Comparison of ENCODE assay signal across 8 mouse cellular contexts in genomic region chr8:104629306-104630110, GRCm38 (mm10). TPM values are rescaled to one million over a fixed set of nuclear protein-coding genes. Genes with fewer than 3 reads are reported as not detected.
DNase-seq lines count a peak whose midpoint lies in the region; ATAC-seq lines count a peak whose summit lies in the region.

No protein-coding gene starts in this region.

- H3K4me3 ChIP-seq in heart, embryonic 11.5 days (ENCODE audit: low read depth, low read length), result peak overlapping the region; percentile 77

- H3K4me2 ChIP-seq in heart, embryonic 11.5 days, result peak overlapping the region; percentile 76

- no peak for ATAC-seq in heart, embryonic 11.5 days (replicated peaks; ENCODE audit: insufficient number of reproducible peaks, low FRiP score, low TSS enrichment)

- 51% methylated on average over 22 of the region's 22 CpGs for WGBS in heart, embryonic 11.5 days (ENCODE audit: insufficient replicate concordance)

- peak overlapping the region; percentile 92 for H3K27ac ChIP-seq in heart, embryonic 11.5 days (ENCODE audit: low read depth, low read length)

- intact Hi-C loops in left cerebral cortex, postnatal 25 days (cut with DNase I), result no loop called here

- H3K9ac ChIP-seq in heart, embryonic 11.5 days (ENCODE audit: low read depth, low read length), result peak overlapping the region; percentile 93

- peak; percentile 52 to 80 for DNase-seq in adrenal gland, adult (ENCODE audit: inconsistent age in 2 of 2, low spot score in 1 of 2)
- no peak for DNase-seq in adrenal gland, postnatal 4 days (ENCODE audit: low spot score in 2 of 2)
- DNase-seq in MEL-GATA-1-ER (ENCODE audit: extremely low read depth, low read depth), result peak; percentile 70
- DNase-seq in kidney, postnatal 36 days, result peak; percentile 78
- DNase-seq in B cell, adult 2 months, result no peak
- no peak for DNase-seq in layer of hippocampus, postnatal 25 days (ENCODE audit: extremely low spot score in 1 of 2, low spot score in 1 of 2)
- DNase-seq in left cerebral cortex, postnatal 25 days (ENCODE audit: low spot score in 2 of 2), result no peak

- no peaks in the 10 kb centered on the region for H3K9me3 ChIP-seq in heart, embryonic 11.5 days (replicated peaks; ENCODE audit: control insufficient read depth, low read length)

- H3K4me1 ChIP-seq in heart, embryonic 11.5 days (ENCODE audit: control insufficient read depth, insufficient read depth, low read length), result peaks cover 39% of the 10 kb centered on the region

- no peaks in the 10 kb centered on the region for H3K27me3 ChIP-seq in heart, embryonic 11.5 days (ENCODE audit: control insufficient read depth, insufficient read depth, low read length)

- H3K36me3 ChIP-seq in heart, embryonic 11.5 days (ENCODE audit: control insufficient read depth, insufficient read depth, low read length), result peaks cover 5% of the 10 kb centered on the region; the same call in 1 of the 2 replicates

RNA-seq across cellular contexts. Expression of gene Rrad, which starts 1.6 kb away (rescaled TPM):
- total RNA-seq in adrenal gland, postnatal 4 days (2021), result 1 to 10 TPM; 6.0 to 6.7 TPM
- polyA plus RNA-seq in heart, embryonic 11.5 days (2014; fragmentation: Nextera tagmentation; extraction: Ambion mirVana), result 300 and 328 TPM in 2 replicates
- total RNA-seq in layer of hippocampus, postnatal 25 days (2021), result 1 to 10 TPM; 1.4 to 1.5 TPM
- total RNA-seq in left cerebral cortex, postnatal 25 days (2021), result 1 to 10 TPM; 3.4 to 3.9 TPM

RNA-seq across cellular contexts. Expression of gene Cdh16, which starts 5.3 kb away (rescaled TPM):
- total RNA-seq in adrenal gland, postnatal 4 days (2021), result 10 to 100 TPM in 1 of 2 experiments, 1 to 10 TPM in 1; 2.1 to 83.8 TPM
- 14.5 and 16.4 TPM in 2 replicates for polyA plus RNA-seq in heart, embryonic 11.5 days (2014; fragmentation: Nextera tagmentation; extraction: Ambion mirVana)
- not detected for total RNA-seq in layer of hippocampus, postnatal 25 days (2021)
- not detected for total RNA-seq in left cerebral cortex, postnatal 25 days (2021)

RNA-seq across cellular contexts. Expression of gene Ciao2b, which starts 12.3 kb away (rescaled TPM):
- total RNA-seq in adrenal gland, postnatal 4 days (2021), result 10 to 100 TPM; 32.4 to 36.2 TPM
- polyA plus RNA-seq in heart, embryonic 11.5 days (2014; fragmentation: Nextera tagmentation; extraction: Ambion mirVana), result 189 and 199 TPM in 2 replicates
- total RNA-seq in layer of hippocampus, postnatal 25 days (2021), result 10 to 100 TPM; 24.9 to 35.8 TPM
- total RNA-seq in left cerebral cortex, postnatal 25 days (2021), result 10 to 100 TPM; 33.1 to 33.5 TPM

RNA-seq across cellular contexts. Expression of gene Pdp2, which starts 38.3 kb away (rescaled TPM):
- total RNA-seq in adrenal gland, postnatal 4 days (2021), result 10 to 100 TPM; 17.0 to 17.6 TPM
- 9.5 and 10.2 TPM in 2 replicates for polyA plus RNA-seq in heart, embryonic 11.5 days (2014; fragmentation: Nextera tagmentation; extraction: Ambion mirVana)
- total RNA-seq in layer of hippocampus, postnatal 25 days (2021), result 1 to 10 TPM; 7.8 to 8.1 TPM
- 1 to 10 TPM; 7.6 to 8.4 TPM for total RNA-seq in left cerebral cortex, postnatal 25 days (2021)

Comparison
In these comparisons a context has a peak if more than half of its experiments do, and no peak if none do; other contexts are left out.
1. DNase-seq: peak in adrenal gland, adult (2 of 2), MEL-GATA-1-ER (single experiment) and kidney, postnatal 36 days (2 of 2); none in adrenal gland, postnatal 4 days (0 of 2), B cell, adult 2 months (0 of 2), layer of hippocampus, postnatal 25 days (0 of 2) and left cerebral cortex, postnatal 25 days (0 of 2).